Mouse (Mus musculus) limb, embryonic 15.5 days (tissue): ENCODE data around the gene Sh3pxd2a. TPM values are rescaled to one million over a fixed set of nuclear protein-coding genes. Genes with fewer than 3 reads are reported as not detected.

Experiments used
- ATAC-seq: fragments of 200-750 bp; cut with Nextera tagmentation; 2 replicates; pipeline ENCODE4 v1.8.0; 2017; ENCODE audit warnings: low read depth, moderate TSS enrichment; ENCODE audit not compliant: insufficient number of reproducible peaks, low FRiP score, low TSS enrichment
- H3K27ac ChIP-seq: fragments of 300-500 bp; sonication (generic); 2 replicates; pipeline ENCODE4 v1.5.1; 2015; ENCODE audit warnings: moderate library complexity, mild to moderate bottlenecking, inconsistent platforms
- H3K27me3 ChIP-seq: fragments of 300-500 bp; sonication (generic); 2 replicates; pipeline ENCODE4 v1.6.1; 2015; ENCODE audit warnings: inconsistent platforms
- H3K36me3 ChIP-seq: fragments of 300-500 bp; sonication (generic); 2 replicates; pipeline ENCODE4 v1.6.1; 2015; ENCODE audit warnings: inconsistent platforms
- H3K4me1 ChIP-seq: fragments of 300-500 bp; sonication (generic); 2 replicates; pipeline ENCODE4 v1.6.1; 2015; ENCODE audit warnings: inconsistent platforms
- H3K4me2 ChIP-seq: fragments of 300-500 bp; sonication (generic); 2 replicates; pipeline ENCODE4 v1.6.1; 2015; ENCODE audit warnings: mild to moderate bottlenecking, inconsistent platforms
- H3K4me3 ChIP-seq: fragments of 300-500 bp; sonication (generic); 2 replicates; pipeline ENCODE4 v1.5.1; 2015; ENCODE audit warnings: mild to moderate bottlenecking, inconsistent platforms
- H3K9ac ChIP-seq: fragments of 300-500 bp; sonication (generic); 2 replicates; pipeline ENCODE4 v1.6.1; 2015; ENCODE audit warnings: inconsistent platforms
- H3K9me3 ChIP-seq: fragments of 300-500 bp; sonication (generic); 2 replicates; pipeline ENCODE4 v1.6.1; 2016; ENCODE audit warnings: inconsistent platforms
- WGBS: fragments of 180-500 bp; shearing (Covaris S2); methylation state at CpG from one replicate; pipeline ENCODE4 v1.1.7; 2015; 5-methylcytosine and 5-hydroxymethylcytosine counted together
- polyA plus RNA-seq: library from polyadenylated mRNA; unstranded; fragments of >200 nt; fragmentation: Nextera tagmentation; extraction: Ambion mirVana; gene quantifications from 2 replicates; pipeline ENCODE4 v1.2.1, GENCODE M21; 2015

The Sh3pxd2a gene
- polyA plus RNA-seq, 1 experiment from 2014 or later, result 12.4 TPM

DNA sequence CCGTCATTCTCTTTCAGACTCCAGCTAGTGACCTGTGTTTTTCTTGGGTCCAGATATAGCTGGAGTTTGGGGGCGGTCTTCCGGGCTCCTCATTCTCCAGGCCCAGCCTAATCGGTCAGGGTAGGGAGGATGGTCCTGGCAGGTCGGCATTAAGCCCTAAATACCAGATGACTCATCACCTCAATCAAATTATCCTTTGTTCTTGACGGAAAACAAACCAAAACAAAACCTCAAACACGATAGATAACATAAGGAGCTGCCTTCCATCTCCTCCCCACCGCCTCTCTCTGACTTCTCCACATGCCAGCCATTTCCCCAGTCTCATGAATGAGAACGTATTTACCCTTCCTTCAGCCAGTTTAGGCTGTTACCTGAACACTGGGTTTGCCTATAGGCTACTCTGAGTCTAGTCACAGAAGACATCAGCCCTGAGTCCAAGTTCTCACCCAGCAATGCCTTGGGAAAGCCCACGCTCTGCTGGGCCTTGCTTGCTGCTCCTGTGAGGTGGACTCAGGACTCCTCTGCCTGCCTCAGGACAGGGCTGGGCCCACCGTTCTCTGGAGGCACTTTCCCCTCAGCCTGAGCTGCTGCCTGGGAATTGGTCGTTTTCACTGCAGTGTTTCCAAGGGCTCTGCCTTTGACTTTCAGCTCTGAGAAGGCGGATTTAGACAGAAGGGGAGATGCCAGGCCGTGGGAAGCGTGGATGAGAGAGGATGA, 241.2 kb downstream of the Sh3pxd2a start:
- ATAC-seq, result no peak
- 53% methylated on average over 15 of the region's 15 CpGs for WGBS
- no peak overlapping the region for H3K27ac ChIP-seq
- no peaks in the 10 kb centered on the region for H3K36me3 ChIP-seq
- no peak overlapping the region for H3K9ac ChIP-seq
- H3K9me3 ChIP-seq, result no peaks in the 10 kb centered on the region
- H3K4me2 ChIP-seq, result no peak overlapping the region
- H3K27me3 ChIP-seq, result no peaks in the 10 kb centered on the region
- peaks cover 5% of the 10 kb centered on the region; the same call in 1 of the 2 replicates for H3K4me1 ChIP-seq
- no peak overlapping the region for H3K4me3 ChIP-seq

DNA sequence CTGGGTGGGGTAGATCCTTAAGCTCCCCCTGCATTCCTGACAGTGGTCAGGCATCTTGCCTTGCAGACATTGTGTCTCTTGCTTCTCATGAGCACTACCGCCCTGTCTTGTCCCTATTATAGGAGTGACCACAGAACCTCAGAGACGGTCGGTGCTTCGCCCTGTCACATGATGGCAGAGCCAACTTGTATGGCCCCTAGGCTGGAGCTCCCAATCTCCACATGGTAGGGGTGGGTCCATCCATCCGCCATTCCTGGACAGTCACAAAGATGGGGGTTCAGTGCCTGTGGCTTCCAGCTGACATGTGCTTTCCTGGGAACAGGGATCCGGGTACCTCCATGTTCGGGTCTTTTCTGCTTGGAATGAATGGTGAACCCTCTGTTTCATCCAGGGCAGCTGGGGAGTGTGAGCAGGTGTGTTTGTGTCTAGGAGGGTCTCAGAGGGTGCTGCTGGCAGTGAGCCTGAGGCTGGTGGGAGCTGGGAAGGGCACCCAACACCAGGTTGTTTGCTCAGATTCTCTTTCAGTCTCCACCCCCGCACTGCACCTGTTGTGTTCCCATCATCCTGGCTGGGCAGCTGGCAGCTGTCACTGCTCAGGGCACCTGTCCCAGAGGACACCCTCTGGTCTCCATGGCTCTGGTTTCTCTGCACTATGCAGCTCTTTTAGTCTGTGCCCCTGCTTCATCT, 241.9 kb downstream of the Sh3pxd2a start:
- 81% methylated on average over 8 of the region's 8 CpGs for WGBS
- peak; percentile 49 for ATAC-seq
- H3K27ac ChIP-seq, result no peak overlapping the region
- H3K4me2 ChIP-seq, result no peak overlapping the region
- no peaks in the 10 kb centered on the region for H3K36me3 ChIP-seq
- H3K9me3 ChIP-seq, result no peaks in the 10 kb centered on the region
- H3K4me3 ChIP-seq, result no peak overlapping the region
- H3K4me1 ChIP-seq, result peaks cover 5% of the 10 kb centered on the region; the same call in 1 of the 2 replicates
- H3K9ac ChIP-seq, result no peak overlapping the region
- no peaks in the 10 kb centered on the region for H3K27me3 ChIP-seq

DNA sequence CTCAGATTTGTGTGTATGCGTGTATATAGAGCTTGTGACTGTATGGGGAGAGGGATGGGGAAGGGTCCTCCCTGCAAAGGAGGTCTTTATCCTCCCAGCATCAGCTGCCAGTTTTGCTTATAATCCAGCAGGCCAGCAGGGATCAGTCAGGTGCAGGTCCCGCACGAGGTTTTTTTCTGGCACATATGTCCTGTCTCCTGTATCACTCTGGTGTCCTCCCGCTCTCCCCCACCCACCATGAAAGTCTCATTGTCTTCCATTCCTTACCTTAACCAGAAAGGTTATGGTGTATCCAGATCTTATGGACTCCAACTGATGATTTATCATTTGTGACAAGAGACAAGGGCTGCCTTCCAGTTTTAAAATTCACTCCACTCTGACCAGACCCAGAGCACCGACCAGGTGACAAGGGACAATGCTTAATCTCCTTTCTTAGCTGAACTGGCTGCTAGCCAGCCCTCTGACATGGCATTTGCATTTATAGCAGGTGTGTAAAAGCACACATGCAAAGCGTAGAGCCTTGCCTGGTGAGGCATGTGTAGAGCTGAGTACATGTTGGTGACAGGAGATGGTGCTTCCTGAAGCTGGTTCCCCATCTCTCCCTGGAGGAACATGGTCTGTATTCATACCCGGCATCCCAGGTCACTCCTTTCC, 242.6 kb downstream of the Sh3pxd2a start:
- Histone ChIP-seq H3K27ac (no peak overlapping the region), H3K4me1 (peaks cover 7% of the 10 kb centered on the region; the same call in 1 of the 2 replicates), H3K9me3 (no peaks in the 10 kb centered on the region), H3K4me3 (no peak overlapping the region), H3K4me2 (no peak overlapping the region), H3K9ac (no peak overlapping the region), H3K36me3 (no peaks in the 10 kb centered on the region), H3K27me3 (no peaks in the 10 kb centered on the region)
- ATAC-seq, result no peak
- WGBS, result 62% methylated on average over 7 of the region's 7 CpGs

DNA sequence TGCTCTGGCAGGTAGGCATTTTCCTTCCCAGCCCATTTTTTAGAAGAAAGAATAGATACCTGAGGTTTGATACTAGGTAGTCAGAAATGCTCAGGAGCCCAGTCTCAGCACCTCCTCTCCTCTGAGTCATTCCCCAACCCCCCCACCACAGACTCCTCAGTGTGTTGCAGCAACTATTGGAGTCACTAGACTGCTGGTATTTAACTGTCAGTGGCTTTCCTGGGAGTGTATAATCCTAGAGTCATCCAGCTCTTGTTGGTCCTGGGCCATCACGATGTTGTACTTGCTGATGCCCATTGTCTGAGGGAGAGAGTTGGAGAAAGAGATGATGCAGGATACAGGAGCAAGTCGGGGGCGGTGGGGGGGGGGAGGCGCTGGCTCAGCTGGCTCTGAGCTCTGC, 243.2 kb downstream of the Sh3pxd2a start:
- WGBS, result 80% methylated on average over 4 of the region's 4 CpGs

DNA sequence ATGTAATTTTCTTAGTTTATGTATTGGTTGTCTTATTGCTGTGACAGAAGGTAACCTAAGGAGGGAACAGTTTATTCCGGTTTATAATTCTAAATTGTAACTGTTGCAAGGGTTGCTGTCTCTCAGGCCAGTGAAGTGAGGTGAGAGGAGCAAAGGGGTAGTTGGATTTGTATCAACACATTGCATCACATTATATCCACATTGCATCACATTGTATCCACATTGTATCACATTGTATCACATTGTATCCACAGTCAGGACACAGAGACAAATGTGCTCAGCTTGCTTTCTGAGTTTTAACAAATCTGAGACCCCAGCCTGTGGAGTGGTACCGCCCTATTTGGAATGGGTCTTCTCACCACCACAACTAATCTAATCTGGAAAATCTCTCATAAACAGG, 244.0 kb downstream of the Sh3pxd2a start:
- WGBS, result 88% methylated on average over 2 of the region's 2 CpGs
- Histone ChIP-seq H3K27ac (no peak overlapping the region), H3K36me3 (no peaks in the 10 kb centered on the region), H3K4me3 (no peak overlapping the region), H3K9me3 (no peaks in the 10 kb centered on the region), H3K4me1 (peaks cover 9% of the 10 kb centered on the region; the same call in 1 of the 2 replicates), H3K27me3 (no peaks in the 10 kb centered on the region), H3K9ac (no peak overlapping the region), H3K4me2 (no peak overlapping the region)
- no peak for ATAC-seq

More for the DNA sequence above, 243.2 kb downstream of the Sh3pxd2a start:
- no peak overlapping the region for H3K4me2 ChIP-seq
- no peaks in the 10 kb centered on the region for H3K36me3 ChIP-seq
- no peak for ATAC-seq
- no peak overlapping the region for H3K4me3 ChIP-seq
- no peak overlapping the region for H3K27ac ChIP-seq
- peaks cover 9% of the 10 kb centered on the region; the same call in 1 of the 2 replicates for H3K4me1 ChIP-seq
- H3K27me3 ChIP-seq, result no peaks in the 10 kb centered on the region
- no peak overlapping the region for H3K9ac ChIP-seq
- H3K9me3 ChIP-seq, result no peaks in the 10 kb centered on the region

DNA sequence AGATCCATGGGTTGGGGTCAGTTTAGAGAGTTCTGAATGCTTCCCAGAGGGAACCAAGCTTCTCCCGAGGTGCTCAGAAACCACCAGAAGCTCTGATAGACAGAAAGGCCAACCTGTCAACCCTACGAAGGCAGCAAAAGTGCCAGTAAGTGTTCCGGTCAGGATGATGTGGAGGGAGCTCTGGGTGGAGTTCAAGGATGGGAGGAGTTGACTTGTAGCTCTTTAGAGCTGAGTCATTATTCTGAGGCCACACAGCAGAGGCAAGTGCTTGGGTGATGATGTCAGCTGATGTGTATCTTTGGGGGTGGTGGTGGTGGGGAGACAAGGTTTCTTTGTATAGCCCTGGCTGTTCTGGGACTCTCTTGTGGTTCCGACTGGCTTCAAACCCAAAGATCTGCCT, 244.6 kb downstream of the Sh3pxd2a start:
- Histone ChIP-seq H3K4me1 (peaks cover 9% of the 10 kb centered on the region; the same call in 1 of the 2 replicates), H3K4me3 (no peak overlapping the region), H3K27ac (no peak overlapping the region), H3K4me2 (no peak overlapping the region), H3K36me3 (no peaks in the 10 kb centered on the region), H3K9me3 (no peaks in the 10 kb centered on the region), H3K9ac (no peak overlapping the region), H3K27me3 (no peaks in the 10 kb centered on the region)
- WGBS, result 77% methylated on average over 4 of the region's 4 CpGs
- no peak for ATAC-seq

DNA sequence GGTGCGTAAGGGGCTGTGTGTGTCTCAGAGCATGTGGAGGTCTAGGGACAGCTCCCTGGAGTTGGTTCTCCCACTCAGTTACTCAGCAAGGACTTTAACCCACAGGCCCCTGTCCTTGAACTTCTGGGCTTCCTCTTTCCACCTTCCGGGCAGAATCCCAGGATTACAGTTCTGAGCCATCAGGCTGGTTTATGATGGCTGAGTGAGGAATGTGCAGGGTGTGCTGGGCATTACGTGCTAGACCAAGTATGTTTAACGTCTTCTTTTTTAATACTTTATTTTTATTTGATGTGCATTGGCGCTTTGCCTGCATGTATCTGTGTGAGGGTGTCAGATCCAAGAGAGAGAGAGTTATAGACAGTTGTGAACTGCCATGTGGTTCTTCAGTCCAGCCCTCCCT, 247.4 kb downstream of the Sh3pxd2a start:
- 51% methylated on average over 5 of the region's 5 CpGs for WGBS
- no peaks in the 10 kb centered on the region for H3K36me3 ChIP-seq
- H3K9me3 ChIP-seq, result no peaks in the 10 kb centered on the region
- H3K27ac ChIP-seq, result peak overlapping the region; percentile 27; the same call in 1 of the 2 replicates
- no peak for ATAC-seq
- no peak overlapping the region for H3K4me3 ChIP-seq
- H3K4me2 ChIP-seq, result no peak overlapping the region
- no peaks in the 10 kb centered on the region for H3K27me3 ChIP-seq
- H3K9ac ChIP-seq, result no peak overlapping the region
- H3K4me1 ChIP-seq, result 0 out of 2 replicates have a peak, but pooled peaks cover 4% of the 10 kb centered on the region

DNA sequence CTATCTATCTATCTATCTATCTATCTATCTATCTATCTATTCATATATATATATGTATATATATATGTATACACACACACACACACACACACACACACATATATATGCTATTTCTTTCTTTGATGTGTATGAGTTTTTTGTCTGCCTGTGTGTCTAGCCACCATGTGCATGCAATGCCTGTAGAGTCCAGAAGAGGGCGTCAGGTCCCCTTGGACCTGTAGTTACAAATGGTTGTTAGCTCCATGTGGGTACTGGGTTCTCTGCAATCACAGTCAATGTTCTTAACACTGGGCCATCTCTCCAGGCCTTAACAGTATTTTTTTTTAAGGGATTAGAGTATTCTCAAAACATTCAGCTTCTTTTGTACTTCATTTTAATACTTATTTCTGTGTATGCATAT, 250.7 kb downstream of the Sh3pxd2a start:
- Histone ChIP-seq H3K36me3 (no peaks in the 10 kb centered on the region), H3K4me2 (no peak overlapping the region), H3K9me3 (no peaks in the 10 kb centered on the region), H3K4me3 (no peak overlapping the region), H3K27me3 (no peaks in the 10 kb centered on the region), H3K27ac (no peak overlapping the region), H3K4me1 (0 out of 2 replicates have a peak, but pooled peaks cover 4% of the 10 kb centered on the region), H3K9ac (no peak overlapping the region)
- no peak for ATAC-seq
- WGBS, result 63% methylated on average over 1 of the region's 1 CpGs

DNA sequence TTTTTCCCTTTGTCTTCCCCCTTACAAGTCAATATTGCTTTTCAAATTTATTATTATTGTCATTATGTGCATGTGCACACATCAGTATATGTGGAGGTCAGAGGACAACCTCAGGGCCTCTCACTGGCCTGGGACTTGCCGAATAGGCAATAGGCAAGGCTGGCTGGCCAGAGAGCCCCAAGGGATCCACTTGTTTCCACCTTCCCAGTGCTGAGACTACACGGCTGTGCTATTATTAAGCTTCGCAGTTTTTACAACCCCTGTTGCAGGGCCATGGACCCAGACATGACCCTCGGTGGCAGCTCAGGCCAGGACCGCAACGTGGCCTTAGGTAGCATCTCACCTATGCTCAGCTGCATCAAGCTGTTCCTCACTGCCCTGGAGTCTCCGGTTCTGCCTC, 251.8 kb downstream of the Sh3pxd2a start:
- Histone ChIP-seq H3K4me1 (0 out of 2 replicates have a peak, but pooled peaks cover 4% of the 10 kb centered on the region), H3K9ac (no peak overlapping the region), H3K9me3 (no peaks in the 10 kb centered on the region), H3K27me3 (no peaks in the 10 kb centered on the region), H3K27ac (no peak overlapping the region), H3K36me3 (no peaks in the 10 kb centered on the region), H3K4me3 (no peak overlapping the region), H3K4me2 (no peak overlapping the region)
- 73% methylated on average over 7 of the region's 7 CpGs for WGBS
- no peak for ATAC-seq

DNA sequence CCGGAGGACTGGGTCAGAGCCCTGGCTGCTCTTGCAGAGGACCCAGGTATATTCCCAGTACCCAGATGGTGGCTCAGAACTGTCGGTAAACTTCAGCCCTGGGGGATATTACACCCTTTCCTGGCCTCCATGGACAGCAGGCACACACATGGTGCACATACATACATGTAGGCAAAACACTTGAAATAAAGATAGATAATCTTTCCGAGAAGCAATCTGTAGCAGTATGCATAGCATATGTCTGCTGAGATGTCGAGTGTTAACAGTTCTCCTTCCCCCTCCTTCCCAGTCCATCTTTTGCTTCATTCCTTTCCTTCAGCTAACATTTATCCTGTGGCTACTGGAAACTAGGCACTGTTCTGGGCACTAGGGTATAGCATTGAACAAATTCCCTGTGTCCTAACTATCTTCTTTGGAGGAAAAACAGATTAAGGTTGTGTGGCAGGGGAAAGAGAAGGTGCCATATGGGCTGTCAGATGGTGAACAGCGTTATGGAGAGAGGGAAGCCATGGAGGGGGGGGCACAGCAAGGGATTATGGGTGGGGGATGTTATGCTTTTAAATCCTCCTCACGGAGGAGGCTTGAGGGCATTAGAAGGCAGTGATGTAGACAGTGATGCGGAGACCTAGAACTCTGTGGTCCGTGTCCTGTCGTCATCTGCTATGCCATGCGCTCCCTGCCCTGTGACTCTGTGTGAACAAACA, 252.4 kb downstream of the Sh3pxd2a start:
- no peaks in the 10 kb centered on the region for H3K27me3 ChIP-seq
- H3K4me3 ChIP-seq, result no peak overlapping the region
- H3K9me3 ChIP-seq, result no peaks in the 10 kb centered on the region
- ATAC-seq, result no peak
- H3K4me1 ChIP-seq, result 0 out of 2 replicates have a peak, but pooled peaks cover 3% of the 10 kb centered on the region
- H3K27ac ChIP-seq, result no peak overlapping the region
- H3K9ac ChIP-seq, result no peak overlapping the region
- H3K4me2 ChIP-seq, result no peak overlapping the region
- 67% methylated on average over 10 of the region's 10 CpGs for WGBS
- H3K36me3 ChIP-seq, result no peaks in the 10 kb centered on the region

DNA sequence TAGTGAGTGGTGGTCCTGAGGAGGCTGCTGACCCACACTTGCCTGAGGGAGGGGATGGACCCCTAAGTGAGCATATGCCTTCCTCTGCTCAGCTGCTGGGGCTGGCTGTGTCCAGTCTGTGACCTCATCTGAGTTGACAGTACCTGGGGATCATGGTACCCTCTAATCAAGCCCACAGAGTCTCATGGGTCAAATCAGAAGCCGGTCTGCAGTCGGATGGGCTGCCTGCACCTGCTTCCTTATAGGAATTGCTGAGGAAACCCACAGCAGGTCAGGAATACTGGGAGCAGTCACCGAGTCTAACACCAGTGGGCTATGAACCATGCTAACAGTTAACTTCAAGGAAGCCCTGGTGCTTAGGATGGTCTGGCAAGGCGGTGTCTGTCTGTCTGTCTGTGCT, 253.8 kb downstream of the Sh3pxd2a start:
- Histone ChIP-seq H3K27me3 (no peaks in the 10 kb centered on the region), H3K4me2 (no peak overlapping the region), H3K36me3 (no peaks in the 10 kb centered on the region), H3K27ac (no peak overlapping the region), H3K9me3 (no peaks in the 10 kb centered on the region), H3K4me1 (no peaks in the 10 kb centered on the region), H3K9ac (no peak overlapping the region), H3K4me3 (no peak overlapping the region)
- 93% methylated on average over 4 of the region's 4 CpGs for WGBS
- ATAC-seq, result no peak
